Mouse (Mus musculus) thymus, postnatal 14 days (tissue): Measurements from ENCODE around the gene Agap1.

Experiments
- DNase-seq: peaks from one replicate; pipeline ENCODE4 v3.0.0; 2021

The Agap1 gene

DNA sequence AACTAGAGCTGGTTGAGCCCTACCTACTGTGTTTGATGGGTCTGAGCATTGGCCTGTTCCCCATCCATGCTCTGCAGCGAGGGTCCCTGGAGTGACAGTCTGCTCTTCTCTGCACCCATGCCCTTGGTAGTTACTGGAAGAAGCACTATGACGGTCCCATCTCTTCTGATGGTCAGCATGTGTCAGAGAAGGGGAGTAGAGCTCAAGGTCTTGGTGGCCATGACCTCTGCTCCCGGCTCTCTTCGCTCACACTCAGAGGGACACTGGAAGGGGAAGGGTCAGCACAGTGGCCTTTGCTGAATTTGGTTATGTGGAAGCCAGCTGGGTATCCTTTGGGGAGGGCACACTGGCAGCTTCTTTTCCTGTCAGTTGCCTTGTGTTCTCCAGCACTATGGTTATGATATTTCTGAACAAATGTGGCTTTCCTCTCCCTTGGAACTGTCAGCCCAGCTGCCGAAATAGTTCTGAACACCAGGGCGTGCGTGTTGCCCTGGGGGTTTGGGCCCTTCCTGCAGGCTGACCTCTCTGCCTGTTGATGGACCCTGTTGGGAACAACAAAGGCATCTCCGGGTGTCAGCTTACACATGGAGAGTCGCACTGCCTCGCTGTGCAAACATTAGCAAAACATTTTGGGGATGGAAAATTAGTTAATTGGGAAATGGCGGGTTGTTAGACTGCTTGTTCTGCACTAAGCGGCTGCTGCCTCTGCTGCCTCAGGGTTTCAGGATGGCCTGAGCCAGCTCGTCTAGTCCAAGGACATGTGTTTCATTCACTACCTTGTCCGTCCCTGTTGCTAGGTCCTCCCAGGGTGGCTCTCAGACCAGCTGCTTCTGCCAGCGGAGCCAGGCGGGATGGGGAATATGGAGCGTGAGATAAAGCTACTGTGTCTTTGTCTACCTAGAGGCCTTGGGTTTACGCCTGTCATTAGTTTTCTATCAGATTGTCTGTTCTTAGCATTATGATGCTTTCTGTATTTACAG, 93.2 kb downstream of the Agap1 start:
- no peak for DNase-seq

DNA sequence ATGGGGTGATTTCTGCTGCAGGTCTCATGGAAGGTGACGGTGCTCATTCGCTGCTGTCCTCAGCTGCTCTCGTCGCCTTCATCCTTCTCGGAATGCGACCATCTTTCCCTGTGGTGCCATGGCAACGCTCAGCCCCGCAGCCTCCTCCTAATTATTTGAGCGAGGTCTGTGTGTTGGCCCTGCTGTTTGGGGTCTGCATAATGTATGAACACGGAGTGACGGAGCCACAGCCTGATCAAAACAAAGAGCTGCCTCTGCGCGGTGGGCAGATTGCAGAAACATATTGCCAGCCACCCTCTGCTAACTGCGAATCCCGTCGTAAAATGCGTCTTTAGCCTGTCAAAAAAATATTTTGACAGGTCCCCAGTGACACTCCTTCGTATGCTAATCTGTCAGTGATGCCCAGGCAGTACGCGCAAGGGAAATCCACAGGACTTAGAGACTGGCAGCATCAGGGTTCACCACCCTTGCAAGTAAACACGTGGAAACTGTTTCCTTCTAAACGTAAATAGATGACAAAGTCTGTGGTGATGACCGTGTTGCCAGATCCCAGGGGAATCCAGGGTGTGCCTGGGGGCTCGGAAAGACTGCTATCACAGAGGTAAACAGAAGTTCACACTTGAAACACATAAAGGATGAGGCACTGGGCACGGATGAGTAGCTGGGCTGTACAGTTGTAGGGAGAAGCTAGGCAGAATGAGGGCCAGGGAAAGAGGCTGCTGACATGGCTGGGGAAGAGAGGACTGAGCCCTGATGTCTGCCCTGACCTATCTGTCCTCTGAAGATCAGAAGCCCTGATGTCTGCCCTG, 95.7 kb downstream of the Agap1 start:
- DNase-seq = no peak

DNA sequence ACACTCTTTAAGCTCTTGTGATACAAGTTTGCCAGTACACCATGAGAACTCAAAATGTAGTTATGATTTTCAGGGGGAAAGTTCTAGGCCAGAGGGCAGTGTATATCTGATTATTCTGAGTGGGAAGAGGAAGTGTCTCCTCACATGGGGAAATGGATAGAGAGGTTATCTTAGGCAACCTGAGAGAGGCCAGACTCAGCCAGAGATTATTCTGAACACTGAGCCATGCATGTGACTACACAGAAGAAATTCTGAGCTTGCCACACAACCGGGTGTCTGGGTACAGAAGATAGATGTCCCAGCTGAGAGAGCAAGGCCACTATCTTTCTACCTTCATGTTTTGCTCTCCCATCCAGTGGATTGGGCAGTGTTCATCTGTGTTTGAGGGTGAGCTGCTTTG, 97.9 kb downstream of the Agap1 start:
- DNase-seq = no peak

DNA sequence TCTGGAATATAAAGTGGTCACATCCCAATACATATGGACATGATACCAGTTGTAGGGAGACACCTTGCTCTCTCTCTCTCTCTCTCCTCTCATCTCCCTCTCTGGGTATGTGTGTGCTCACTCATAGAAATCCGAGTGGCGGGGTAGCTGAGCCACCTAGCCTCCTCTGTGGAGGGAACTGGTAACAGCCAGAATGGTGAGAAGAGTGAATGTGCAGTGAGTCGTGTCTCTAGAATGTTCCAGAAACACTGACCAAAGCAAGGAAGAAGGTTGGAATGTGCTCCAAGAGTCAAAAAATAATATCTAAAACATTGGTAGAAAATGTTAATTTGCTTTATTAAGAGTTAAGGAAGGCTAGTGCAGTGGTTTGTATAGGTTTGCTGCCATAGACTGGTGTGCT, 99.2 kb downstream of the Agap1 start:
- no peak for DNase-seq

DNA sequence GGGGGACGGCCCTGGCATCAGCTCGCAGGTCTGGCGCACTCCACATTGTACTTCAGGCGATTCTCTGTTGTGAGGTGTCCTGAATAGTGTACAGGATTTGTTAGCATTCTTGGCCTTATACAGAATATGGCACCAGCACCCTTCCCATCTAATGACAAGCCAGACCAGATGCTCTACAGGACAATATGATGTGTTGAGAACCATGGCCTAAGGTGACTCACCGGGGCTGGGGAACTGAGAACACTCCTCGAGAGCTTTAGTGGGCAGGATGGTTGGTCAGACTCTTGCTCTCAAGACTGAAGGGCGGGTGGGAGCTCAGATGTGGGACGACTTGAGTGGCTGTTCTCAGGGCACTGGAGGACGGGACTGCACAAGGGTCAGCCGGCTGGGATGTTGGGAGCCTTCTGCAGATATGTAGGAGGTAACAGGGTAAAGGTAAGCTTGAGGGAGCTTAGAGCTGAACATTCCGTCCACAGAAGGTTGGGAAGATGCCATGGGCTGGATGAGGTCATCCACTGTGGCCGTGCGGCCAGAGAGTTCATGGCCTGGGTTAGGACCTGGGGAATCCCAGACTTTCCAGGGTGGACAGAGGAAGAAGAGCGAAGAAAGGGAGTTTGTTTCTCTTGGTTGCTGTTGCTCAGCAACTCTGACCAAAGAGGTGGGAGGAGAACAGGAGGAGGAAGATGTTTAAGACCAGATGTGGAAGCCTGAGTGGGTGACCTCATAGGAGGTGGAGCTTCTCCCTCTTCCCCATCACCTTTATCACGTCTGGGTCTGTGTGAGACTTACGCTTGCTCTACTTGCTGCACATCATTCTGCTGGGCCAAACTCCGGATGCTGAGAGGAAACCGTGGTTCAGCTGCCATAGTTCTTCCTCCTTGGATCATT, 100.6 kb downstream of the Agap1 start:
- DNase-seq = no peak

DNA sequence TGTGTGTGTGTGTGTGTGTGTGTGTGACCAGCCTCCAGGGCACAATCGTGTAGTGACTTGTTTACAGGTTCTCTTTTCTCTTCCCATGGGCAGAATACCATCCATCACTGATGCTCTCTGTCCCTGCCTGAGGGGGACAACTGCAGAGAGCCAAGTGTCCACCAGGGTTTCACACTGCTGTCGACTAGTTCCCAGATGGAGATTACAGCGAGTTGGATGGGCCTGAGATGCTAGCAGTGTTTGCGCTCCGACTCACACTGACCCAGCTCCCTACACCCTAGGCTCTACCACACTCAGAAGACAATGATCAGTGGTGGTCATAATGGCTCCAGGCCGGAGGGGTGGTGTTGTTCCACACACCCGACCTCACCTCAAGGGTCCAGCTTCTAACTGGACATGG, 101.4 kb downstream of the Agap1 start:
- no peak for DNase-seq

DNA sequence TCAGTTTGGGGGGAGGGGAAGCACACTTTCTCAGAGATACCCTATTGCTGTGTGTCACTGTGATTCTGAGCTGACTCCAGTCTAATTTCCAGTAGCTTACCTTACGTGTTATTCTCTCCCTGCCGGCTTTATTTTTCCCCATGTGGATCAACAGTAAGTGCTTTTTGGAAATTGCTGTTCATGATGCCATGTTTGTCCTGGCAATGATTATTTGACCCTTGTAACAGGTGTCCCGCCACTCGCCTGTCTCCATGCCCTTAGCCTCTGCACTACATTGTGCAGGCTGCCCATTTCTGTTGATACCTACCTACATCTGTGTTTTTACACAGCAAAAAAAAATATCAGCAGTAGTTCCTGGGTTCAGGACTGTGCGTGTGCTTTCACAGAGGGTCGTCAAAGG, 102.8 kb downstream of the Agap1 start:
- no peak for DNase-seq

DNA sequence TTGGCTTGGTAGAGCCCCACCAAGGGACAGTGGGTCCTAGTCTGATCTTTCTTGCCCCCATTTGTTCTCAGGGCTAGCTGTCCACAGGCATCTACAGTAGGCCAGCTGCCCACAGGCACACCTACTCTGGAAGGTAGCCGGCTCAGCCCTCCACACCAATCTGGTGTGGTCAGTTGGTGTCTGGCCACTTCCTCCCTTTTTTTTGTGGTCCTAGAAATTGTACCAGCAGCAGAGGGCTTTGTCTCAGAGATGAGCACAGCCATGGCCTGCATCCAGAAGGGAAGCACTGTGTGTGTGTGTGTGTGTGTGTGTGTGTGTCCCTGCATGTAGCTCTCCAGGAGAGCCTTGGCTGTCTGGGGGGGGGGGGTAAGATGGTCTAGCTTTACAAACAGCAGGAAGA, 103.5 kb downstream of the Agap1 start:
- DNase-seq = no peak

DNA sequence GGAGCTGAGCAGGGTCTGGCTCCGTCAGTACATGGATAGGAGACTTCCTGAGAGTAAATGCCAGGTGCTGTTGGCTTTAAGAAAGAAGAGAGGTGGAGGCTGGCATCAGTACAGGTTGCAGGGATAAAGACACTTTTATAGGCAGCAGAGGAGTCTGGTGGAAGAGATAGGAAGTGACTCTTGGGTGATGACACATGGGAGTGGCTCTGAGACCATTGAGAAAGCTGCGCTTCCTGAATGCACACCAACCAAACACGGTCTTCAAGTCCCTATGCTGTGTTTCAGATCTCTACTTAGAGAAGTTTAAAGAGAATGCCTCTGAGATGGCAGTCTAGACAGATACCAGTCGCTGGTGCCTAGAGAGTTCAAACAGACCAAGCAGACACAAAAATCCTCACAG, 108.8 kb downstream of the Agap1 start:
- no peak for DNase-seq

DNA sequence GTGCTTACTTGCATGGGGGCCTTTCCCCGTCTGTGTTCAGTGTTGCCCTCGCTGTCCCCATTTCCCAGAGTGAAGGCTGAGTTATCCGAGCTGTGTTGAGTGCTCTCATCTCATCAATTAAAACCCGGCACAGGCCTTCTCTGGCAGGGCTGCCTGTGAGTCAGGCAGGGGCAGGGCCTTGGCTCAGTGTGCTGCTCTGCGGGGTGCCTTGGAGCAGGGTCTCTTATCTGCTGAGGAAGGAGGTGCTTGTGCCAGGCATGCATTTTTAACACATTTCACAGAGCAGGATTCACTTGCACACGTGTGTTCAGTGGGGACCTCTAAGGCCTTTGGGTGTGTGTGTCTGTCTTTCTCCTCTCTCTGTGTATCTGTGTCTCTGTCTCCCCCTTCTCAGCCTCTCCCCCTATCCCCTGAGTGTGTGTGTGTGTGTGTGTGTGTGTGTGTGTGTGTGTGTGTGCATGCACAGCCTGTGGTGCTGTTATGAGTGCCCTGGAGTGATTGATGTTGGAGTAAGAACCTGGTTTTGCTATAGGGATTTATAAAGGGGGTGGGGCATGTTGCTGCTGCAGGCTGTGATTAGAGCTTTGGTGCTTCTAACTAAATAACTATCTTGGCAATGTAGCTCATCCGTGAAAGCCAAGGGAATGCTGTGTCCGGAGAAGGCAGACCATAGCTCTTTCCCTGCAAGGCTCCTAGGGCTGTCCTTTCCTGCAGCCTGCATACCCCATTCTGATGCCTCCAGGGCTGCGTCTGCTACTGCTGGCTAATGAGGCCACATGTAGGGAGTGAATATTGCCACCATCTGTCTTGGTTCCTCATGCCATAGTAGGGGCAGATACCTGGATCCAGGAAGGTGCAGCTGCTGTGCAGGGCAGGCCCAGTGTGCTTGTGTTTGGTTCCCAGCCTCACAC, 112.2 kb downstream of the Agap1 start:
- DNase-seq = no peak

DNA sequence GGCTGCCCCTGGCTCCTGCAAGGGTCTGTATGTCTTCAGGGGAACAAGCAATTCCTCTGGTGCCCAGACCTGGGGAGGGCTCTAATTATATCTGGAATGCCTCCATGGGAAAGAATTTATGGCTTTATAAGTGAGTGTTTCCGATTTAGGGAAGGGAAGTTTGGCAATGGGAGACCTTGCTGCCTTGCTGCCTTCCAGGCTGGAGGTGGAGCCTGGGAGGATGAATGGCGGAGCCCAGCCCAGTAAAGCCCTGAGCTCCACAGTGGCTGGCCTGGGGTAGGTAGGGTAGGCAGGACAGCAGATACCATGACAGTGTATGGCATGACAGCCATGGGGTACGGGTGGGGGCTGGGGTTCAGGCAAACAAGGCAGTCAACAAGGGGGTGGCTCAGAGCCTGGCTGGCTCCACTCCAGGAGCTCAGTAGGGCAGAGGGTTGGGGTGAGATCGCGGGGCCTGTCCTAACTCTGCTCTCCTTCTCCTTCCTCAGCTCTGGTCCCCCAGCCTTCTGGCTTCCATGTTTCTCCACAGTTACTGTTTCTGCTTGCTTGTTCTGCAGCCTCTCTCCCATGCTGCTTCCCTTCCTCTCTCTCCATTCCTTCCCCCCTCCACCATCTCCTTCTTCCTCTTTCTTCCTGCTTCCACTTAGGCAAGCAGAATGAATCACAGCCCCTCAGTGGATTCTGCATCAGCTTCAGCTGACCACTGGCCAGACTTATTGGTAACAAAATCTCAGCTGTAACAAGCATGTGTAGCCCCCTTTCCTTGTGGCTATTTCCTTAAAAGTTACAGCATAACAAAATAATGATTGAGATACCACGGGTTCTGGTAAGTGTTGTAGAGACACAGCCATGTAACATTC, 114.2 kb downstream of the Agap1 start:
- DNase-seq = no peak

DNA sequence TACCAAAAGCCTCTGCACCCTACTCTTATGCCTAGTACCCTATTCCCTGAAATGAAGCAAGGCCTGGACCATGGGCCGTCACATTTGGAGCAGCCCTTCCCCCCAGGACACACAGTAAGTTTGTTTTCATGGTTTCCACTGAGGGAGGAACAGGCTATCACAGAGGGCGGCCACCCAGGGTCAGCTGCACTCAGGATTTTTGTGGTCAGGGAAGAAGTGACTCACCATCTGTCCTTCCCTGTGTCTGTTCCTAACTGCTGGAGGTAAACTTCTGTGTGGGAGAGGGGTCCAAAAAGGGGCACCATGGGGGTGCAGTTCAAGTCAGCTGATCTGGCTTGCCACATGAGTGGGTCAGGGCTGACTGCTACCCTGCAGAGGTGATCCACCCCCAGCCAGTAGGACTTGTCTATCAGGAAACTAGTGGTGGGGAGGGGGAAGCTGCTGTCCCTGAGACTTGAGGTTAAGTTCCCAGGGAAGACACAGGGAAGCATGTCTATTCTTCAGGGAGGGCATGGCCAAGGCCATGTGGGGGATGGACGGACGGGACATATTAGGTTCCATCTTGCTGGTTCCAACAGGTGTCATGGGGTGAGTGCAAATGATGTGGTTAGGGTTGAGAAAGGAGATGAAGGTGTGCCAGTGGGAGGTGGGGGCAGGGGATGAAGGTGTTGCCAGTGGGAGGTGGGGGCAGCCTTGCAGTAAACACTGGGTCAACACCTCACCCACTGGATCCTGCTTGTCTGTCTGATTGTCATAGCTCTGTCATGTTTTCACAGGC, 116.1 kb downstream of the Agap1 start:
- no peak for DNase-seq

DNA sequence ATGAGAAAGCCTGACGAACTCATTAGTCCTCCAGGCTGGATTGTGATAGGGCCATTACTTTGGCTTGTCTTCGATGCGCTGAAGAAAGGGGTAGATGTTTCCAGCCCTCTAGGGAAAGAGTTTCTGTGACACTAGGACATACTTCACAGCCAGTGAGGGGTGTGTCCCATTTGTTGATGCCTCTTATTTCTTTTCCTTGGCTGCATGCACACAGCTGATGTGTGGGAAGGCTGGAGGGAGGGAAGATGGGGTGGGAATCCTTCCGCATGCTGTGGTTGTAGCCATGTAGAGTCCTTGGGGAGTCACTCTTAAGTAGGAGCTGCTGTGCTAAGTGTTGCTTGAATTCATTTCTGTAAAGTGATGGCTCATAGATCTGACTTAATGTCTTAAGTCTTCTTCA, 118.9 kb downstream of the Agap1 start:
- DNase-seq = no peak

DNA sequence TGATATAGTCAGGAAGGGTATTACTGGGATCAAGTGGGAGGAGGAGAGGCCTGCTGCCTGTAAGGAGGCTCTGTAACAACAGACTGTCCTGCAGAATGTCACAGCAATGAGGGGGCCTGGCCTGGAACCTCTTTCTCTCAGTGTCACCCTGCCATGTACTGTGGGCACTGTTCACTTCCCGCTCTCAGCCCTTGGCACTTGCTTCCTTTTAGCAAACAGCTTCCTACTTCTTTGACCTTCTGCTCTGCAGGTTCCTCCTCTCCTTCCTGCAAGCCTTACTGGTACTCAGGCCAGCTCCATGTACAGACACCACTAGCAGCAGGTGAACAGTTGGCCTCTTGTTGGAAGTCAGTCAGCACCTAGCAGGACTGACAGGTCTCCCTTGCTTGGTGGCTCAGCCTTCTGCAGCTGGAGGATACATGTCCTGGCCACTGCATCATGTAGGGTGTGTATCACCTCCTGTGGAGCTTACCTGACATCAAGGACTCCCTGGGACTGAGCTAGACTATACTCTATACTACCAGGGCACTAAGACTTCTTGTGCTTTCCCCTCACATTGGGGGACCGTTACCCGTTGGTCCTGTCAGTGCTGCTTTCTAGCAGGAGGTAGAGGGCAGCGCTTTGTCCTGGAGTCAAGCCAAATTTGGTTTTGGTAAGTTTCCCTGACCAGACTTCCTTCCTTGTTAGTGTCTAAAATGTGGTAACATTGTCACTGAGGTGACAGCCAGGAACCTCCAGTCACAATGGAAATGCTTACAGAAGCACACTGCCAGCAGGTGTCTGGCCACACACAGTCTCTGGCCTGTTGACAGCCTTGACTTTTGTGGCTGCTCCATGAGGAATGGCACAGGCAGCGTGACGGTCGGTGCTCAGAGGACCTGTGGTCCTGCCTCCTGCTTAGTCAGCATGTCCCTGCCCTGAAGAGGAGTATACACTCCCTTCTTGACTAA, 120.6 kb downstream of the Agap1 start:
- no peak for DNase-seq

DNA sequence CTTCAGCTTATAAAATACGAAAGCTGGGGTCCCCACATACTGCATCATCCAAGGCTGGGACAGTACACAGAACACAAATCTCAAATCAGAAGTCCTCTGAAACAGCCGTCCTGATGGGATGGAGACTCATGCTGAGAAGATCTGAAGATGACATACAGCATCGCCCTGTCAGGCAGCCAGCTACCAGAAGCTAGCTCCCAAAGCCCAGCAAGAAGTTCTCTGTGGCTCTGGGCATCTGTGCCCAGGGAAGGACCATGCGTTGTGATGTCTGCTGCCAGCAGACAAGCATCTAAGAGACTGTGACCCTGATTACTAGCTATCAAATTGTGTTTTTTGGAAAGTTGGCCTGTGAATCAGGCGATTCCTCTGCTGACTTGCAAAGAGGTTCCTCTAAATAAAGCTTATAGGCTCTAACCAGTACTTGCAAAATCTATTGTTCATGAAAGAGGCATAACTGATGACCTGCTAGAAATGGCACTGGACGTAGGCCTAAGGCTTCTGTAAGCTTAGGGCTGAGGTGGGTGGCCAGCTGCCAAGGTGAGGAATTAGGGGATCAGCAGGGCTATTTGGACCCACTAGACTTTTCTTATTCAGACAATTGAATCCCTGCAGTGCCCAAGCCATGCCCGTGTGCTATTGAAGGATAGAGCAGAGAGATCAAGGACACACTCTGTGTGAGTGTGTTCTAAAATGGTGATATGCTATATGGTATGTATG, 121.7 kb downstream of the Agap1 start:
- DNase-seq = no peak

DNA sequence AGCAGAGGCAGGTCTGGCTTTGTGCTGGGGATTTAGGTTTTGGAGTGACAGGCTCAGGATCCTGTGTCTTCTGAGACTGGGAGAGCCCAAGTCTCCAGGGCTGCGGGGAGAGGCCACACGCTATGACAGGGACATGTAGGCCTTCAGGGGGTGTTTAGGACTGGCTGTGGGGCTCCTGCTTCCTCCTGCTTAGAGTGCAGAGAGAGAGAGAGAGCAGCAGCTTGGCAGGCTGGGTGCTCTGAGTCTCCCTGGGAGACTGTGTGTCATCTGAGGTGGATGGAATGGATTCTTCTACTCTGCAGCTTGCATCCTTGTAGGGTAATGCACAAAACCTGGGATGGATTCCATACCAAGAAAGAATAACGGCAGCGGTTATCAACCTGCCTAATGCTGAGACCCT, 122.4 kb downstream of the Agap1 start:
- DNase-seq = peak; percentile 23

DNA sequence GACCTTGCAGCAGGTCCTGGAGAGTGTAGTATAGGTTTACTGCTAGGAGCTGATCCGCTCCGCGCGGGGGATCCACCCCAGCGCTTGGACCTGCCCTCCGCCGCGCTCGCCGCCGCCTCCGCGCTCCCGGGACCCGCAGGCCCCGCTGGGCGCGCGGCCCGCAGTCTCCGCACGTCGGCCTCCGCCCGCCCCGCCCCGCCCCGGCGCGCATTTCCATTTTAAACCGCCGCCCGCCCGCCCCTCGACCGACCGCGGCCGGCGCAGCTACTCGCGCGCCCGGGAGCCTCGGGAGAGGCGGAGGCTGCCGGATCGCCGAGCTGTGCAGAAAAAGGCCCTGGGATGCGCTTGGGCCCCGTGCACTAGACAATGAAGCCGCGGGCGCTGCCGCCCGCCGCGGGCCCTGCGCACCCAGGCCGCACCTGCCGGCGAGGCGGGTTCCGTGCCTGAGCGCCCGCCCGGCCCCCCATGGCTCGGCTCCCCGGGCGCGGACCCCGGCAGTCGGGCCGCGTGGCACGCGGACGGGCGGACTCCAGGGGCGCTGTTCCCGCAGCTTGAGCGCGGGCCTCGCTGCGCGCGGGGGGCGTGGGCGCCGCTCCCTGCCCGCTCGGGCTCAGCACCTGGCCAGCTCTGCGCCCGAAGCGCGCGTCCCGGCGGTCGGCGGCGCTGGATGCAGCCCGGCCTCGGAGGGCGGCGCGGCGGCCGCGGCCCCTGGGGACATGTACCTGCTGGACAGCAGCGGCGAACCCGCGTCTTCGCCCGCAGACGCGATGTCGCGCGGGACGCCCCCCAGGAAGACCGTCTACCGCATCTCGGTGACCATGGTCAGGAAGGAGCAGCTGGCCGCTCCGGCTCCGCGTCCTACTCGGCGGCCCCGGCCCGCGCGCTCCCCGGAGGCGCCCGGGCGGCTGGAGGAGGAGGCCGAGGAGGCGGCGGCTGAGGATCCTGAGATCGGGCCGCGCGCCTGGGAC, 125.7 kb downstream of the Agap1 start:
- DNase-seq = peak; percentile 66
